Mouse (Mus musculus): ENCODE data around the gene Prkcb. TPM values are rescaled to one million over a fixed set of nuclear protein-coding genes. Genes with fewer than 3 reads are reported as not detected.

The Prkcb gene
- polyA plus RNA-seq, 1 experiment = 11.0 TPM

GRCm38 (mm10) chr7:122353329-122353728, 64.8 kb downstream of the Prkcb start:
- no peak for DNase-seq (ENCODE audit: low read depth, low spot score)

DNA sequence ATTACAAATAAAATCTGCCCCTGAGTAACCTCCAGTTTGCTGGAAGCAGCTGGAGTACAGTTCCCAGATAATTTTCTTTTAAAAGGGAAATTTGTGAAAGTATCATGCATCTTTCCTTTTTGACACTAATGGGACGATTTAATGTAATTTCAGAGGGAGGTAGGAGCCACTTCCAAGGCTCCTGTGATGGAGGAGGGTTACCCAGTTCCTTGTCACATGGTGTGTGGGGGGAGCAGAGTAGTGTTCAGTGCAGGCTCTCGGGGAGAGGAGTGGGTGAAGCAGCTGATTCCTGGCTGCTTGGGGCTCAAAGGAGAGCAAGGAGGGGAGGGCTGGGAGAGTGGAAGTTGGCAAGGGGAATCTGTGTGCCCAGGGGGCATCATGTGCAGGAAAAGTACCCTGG, 68.4 kb downstream of the Prkcb start:
- no peak for DNase-seq (ENCODE audit: low read depth, low spot score)
- WGBS = 42% methylated on average over 2 of the region's 2 CpGs

More at GRCm38 (mm10) chr7:122353329-122353728, 64.8 kb downstream of the Prkcb start:
- WGBS = 50% methylated on average over 4 of the region's 4 CpGs

- DNase-seq (ENCODE audit: low read depth, low spot score) = no peak
- 66% methylated on average over 7 of the region's 7 CpGs for WGBS
These were observed 69.3 kb downstream of the Prkcb start for GRCm38 (mm10) chr7:122357847-122358246.

- WGBS = 44% methylated on average over 1 of the region's 1 CpGs
These were observed 78.1 kb downstream of the Prkcb start for GRCm38 (mm10) chr7:122366635-122367034.

DNA sequence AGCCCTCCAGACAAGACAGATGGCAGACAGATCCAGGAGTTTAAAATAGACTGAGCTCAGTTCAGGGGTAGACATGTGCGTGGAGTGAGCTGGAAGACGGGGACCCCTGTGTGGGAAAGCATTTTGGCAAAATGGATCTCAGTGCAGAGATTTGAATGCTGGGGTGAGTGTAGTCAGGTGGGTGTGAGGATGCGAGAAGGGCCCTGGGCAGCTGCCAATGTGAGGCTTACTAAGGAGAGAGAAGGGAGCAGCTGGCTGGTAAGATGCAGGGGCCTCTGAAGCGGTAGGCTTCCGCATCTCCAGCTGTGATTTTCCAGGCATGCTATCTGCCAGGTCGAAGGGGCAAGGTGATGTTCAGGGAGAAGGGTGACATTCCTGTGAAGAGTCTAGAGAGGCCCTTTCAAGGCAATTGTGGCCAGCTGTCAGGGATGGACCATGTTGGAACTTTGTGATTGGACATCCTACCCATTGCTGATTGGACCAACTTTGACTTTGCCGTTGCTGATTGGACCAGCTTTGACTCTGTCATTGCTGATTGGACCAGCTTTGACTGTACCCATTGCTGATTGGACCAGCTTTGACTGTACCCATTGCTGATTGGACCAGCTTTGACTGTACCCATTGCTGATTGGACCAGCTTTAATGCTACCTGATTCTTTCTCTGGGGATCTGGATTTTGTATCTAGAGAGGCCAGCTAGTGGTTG, 78.9 kb downstream of the Prkcb start:
- DNase-seq (ENCODE audit: low read depth, low spot score) = no peak
- WGBS = 86% methylated on average over 7 of the region's 7 CpGs

More at GRCm38 (mm10) chr7:122366635-122367034, 78.1 kb downstream of the Prkcb start:
- no peak for DNase-seq (ENCODE audit: low read depth, low spot score)

GRCm38 (mm10) chr7:122370488-122370887, 81.9 kb downstream of the Prkcb start:
- 88% methylated on average over 12 of the region's 12 CpGs for WGBS
- no peak for DNase-seq (ENCODE audit: low read depth, low spot score)

DNA sequence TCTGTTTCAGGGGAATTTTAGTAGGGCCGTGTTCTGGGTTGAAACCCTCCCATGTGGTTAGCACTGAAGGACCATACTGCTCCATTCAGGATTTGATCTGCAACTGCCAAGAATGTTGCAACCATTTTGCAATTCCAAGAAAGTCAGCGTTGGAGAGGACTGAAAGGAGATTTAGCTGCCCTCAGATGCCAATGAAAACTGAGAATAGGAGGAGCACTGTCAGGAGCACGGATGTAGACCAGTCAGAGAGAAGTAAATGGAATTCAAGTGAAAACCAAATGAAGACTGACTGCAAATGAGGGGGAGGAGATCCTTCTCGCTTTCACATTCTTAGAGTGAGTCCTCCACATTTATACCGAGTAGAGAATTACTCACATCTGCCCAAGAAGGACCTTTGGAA, 83.4 kb downstream of the Prkcb start:
- 63% methylated on average over 5 of the region's 5 CpGs for WGBS
- DNase-seq (ENCODE audit: low read depth, low spot score) = no peak

- WGBS = 62% methylated on average over 3 of the region's 3 CpGs
These were observed 83.8 kb downstream of the Prkcb start for GRCm38 (mm10) chr7:122372349-122372748.

DNA sequence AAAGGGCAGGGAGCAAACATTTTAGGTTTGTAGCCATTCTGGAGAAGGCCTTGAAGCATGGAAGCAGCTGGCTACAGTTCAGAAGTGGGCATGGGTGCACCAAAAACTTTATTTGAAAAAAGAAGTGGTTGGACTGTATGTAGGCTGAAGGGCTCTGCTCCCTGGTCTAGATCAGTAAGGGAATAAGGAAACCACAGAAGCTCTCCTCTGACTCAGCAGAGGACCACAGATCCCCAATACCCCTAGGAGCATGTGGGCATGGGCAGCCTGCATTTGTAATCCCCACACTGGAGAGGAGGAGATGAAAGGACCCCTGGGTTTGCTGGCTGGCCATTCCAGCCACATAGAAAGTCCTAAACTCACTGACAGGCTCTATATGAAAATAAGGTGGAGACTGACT, 88.3 kb downstream of the Prkcb start:
- DNase-seq (ENCODE audit: low read depth, low spot score) = no peak

More at GRCm38 (mm10) chr7:122372349-122372748, 83.8 kb downstream of the Prkcb start:
- DNase-seq (ENCODE audit: low read depth, low spot score) = no peak

- no peak for DNase-seq (ENCODE audit: low read depth, low spot score)
- WGBS = 73% methylated on average over 3 of the region's 3 CpGs
These were observed 89.4 kb downstream of the Prkcb start for GRCm38 (mm10) chr7:122377967-122378366.

DNA sequence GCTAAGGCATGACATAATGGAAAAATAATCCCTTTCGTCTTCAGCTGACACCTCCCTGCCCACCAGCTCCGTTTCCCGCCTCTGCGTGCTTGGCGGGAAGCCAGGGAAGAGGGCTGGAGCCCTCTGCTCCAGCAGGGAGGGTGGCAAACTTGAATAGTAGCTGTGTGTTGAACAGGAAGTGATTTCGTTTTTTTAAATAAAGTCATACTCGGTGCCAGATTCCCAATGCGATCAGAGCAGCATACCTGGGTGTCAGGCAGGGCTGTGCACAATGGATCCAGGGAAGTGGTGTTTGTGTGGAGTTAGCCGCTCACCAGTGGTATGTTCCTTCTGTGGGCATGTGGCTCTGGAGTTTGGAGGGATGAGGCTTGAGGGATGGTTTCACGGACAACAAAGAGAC, 89.9 kb downstream of the Prkcb start:
- 20% methylated on average over 10 of the region's 10 CpGs for WGBS
- DNase-seq (ENCODE audit: low read depth, low spot score) = no peak

DNA sequence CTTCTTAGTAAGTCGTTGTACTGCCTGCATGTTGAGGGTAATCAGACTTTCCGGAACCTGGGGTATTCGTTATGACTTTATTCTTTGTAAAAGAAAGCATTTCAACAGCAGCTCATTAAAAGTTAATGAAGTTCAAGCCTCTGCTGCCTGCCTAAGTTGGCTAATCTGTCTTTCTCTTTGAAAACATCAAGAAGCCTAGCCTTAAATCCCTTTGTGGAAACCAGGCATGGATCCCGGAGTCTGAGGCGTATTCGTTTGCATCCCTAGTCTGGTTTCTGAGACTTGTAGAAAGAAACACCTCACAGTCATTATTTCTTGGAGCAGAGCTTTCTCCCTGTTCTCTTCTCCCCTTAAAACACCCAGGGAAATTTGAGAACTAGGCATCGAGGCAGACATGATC, 90.7 kb downstream of the Prkcb start:
- WGBS = 74% methylated on average over 7 of the region's 7 CpGs
- no peak for DNase-seq (ENCODE audit: low read depth, low spot score)

DNA sequence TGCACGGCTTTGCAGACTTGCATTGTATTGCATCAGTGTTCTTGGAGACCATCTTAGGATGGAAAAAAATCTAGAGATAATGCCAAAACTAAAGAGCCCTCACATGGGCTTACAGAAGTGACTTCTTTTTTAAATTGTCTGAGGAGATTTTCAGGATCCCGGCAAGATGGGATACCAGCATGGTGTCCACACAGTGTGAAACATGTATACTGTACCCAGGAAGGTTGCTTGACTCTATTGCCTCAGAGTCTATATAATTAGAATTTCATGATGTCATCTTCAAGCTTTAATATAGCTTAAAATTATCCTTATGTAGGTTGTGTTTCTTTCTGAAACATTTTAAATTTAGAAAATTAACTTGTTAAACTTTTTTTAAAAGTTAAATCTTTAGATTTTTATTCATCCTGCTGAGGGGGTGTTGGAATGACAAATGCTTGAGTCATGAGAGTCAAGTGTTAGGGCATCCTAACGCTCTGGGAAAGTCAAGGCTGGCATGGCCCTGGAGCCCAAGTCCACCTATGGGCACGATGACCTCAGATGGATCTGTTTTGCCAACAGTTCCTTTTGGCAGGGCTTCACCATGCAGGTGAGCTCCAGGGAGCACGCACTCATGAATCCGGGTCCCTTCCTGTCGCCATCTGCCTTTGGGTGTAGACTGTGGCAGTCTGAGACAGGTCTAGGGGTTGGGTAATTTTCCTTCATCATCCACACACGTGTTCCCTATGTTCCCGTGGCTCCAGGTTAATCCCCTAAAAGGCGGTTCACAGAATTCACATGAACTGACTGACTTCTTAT, 92.0 kb downstream of the Prkcb start:
- 80% methylated on average over 10 of the region's 10 CpGs for WGBS
- DNase-seq (ENCODE audit: low read depth, low spot score) = no peak

- WGBS = 52% methylated on average over 10 of the region's 10 CpGs
These were observed 93.0 kb downstream of the Prkcb start for GRCm38 (mm10) chr7:122381560-122381959.

DNA sequence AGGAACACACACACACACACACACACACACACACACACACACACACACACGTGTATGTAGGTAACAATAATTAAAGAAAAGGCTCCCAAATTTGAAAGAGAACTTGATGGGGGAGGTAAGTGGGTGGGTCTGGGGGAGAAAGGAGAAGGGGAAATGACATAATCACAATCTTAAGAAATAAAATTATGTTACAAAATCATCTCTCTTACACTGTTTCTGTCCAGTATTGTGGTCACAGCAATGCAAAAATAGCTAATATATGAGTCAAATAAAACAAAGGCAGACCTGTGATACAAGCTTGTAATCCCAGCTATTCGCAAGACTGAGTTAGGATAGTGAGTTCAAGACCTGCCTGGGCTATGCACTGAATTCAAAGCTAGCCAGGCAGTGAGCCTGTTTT, 94.7 kb downstream of the Prkcb start:
- 65% methylated on average over 2 of the region's 2 CpGs for WGBS

More at GRCm38 (mm10) chr7:122381560-122381959, 93.0 kb downstream of the Prkcb start:
- DNase-seq (ENCODE audit: low read depth, low spot score) = no peak

GRCm38 (mm10) chr7:122384891-122385290, 96.3 kb downstream of the Prkcb start:
- 76% methylated on average over 8 of the region's 8 CpGs for WGBS
- no peak for DNase-seq (ENCODE audit: low read depth, low spot score)

More for the DNA sequence above, 94.7 kb downstream of the Prkcb start:
- DNase-seq (ENCODE audit: low read depth, low spot score) = no peak

- no peak for DNase-seq (ENCODE audit: low read depth, low spot score)
- 82% methylated on average over 1 of the region's 1 CpGs for WGBS
These were observed 98.0 kb downstream of the Prkcb start for GRCm38 (mm10) chr7:122386567-122386966.

DNA sequence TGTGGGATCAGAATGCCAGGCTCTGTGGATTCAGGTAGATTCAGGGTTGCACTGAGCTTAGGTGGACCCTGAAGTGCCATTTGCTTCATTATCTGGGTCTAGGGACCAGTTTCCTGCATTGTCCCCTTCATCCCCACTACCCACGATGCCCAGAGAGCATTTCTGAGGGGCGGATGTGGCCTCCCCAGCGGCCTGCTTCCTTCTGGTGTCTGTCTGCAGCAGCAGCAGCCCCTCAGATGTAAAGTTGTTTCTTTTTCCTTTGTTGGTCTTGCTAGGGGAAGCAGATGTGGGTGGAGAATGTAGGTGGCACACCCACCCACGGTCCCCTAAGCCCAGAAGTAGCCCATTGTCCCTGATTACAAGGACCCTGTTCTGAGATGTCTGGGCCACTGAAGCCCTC, 99.3 kb downstream of the Prkcb start:
- 62% methylated on average over 4 of the region's 4 CpGs for whole genome bisulfite sequencing
- no peak for DNase-seq (ENCODE audit: low read depth, low spot score)

GRCm38 (mm10) chr7:122388858-122389257, 100.3 kb downstream of the Prkcb start:
- 62% methylated on average over 5 of the region's 5 CpGs for WGBS
- no peak for DNase-seq (ENCODE audit: low read depth, low spot score)

DNA sequence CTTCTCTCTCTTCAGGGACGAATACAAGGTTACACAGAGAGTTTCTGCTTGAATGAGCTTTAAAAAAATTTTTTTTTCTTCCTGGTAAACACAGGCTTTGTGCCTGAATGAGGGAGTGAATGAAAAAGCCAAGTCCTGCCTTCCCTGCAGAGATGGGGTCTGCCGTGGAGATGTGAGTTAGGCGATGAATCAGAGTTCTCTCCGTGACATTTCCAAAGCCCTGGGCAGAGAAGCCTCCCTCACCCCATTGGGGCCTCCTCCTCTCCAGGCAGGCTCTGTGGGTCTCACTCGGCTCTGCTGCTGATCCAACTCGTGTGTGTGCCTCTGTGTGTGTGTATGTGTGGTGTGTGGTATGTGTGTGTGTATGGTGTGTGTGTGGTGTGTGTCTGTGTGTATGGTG, 101.1 kb downstream of the Prkcb start:
- WGBS = 34% methylated on average over 6 of the region's 6 CpGs
- no peak for DNase-seq (ENCODE audit: low read depth, low spot score)

- no peak for DNase-seq (ENCODE audit: low read depth, low spot score)
These were observed 101.6 kb downstream of the Prkcb start for GRCm38 (mm10) chr7:122390200-122390599.

More at GRCm38 (mm10) chr7:122390200-122390599, 101.6 kb downstream of the Prkcb start:
- WGBS = 45% methylated on average over 5 of the region's 5 CpGs

Measured in large intestine, adult 2 months (tissue).